Mouse (Mus musculus): Measurements from ENCODE around the gene Vps37b. TPM values are rescaled to one million over a fixed set of nuclear protein-coding genes. Genes with fewer than 3 reads are reported as not detected.

Gene Vps37b
- polyA plus RNA-seq, 1 experiment: 22.6 TPM

DNA sequence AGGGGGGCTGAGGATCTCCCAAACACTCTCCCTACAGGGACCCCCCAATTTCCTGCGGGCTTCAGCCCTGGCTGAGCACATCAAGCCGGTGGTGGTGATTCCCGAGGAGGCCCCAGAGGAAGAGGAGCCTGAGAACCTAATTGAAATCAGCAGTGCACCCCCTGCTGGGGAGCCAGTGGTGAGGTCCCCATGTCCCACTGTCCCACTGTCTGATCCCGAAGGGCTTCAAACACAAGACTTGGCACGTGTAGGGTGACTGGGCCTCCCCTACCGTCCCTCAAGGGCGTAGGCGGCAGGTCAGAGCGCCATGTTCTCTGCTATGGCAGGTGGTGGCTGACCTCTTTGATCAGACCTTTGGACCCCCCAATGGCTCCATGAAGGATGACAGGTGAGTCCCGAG is 35.9 kb downstream of the Vps37b start:
- Histone ChIP-seq H3K27ac (ENCODE audit: insufficient read depth, low read depth, low read length) (no peak overlapping the region), H3K4me1 (ENCODE audit: control insufficient read depth, insufficient read depth, low read length) (no peaks in the 10 kb centered on the region), H3K4me3 (ENCODE audit: insufficient read depth, low read depth, low read length) (no peak overlapping the region), H3K27me3 (replicated peaks; ENCODE audit: control insufficient read depth, insufficient read depth, low read length) (no peaks in the 10 kb centered on the region), H3K36me3 (ENCODE audit: control insufficient read depth, insufficient read depth, low read length) (no peaks in the 10 kb centered on the region)
- WGBS: 72% methylated on average over 10 of the region's 10 CpGs
- TF ChIP-seq CTCF (conservative IDR thresholded peaks at IDR 0.05; ENCODE audit: insufficient read depth, insufficient read length, low read depth, low read length) (no peak), POLR2A (IDR thresholded peaks at IDR 0.05; ENCODE audit: low read depth, low read length) (no peak)
- DNase-seq: peak; percentile 30

DNA sequence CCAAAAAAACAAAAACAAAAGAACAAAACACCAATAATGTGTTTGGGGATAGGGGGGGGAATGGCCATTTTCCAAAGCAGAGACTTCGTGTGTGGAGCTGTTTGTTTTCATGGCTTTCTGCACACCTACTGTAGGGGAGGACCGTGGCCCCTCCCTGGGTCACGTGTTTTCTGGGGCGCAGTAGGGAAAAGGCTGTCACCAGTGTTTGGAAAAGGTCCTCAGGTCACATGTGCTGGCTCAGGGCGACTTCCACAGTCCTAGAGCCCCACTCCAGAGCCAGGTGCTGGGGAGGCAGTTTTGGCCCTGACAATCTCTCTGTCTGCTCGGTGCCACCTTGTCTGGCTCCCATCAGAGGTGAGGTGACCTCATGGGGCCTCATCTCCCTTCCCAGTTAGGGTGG is 36.7 kb downstream of the Vps37b start:
- DNase-seq: no peak
- Histone ChIP-seq H3K36me3 (ENCODE audit: control insufficient read depth, insufficient read depth, low read length) (no peaks in the 10 kb centered on the region), H3K4me1 (ENCODE audit: control insufficient read depth, insufficient read depth, low read length) (no peaks in the 10 kb centered on the region), H3K27ac (ENCODE audit: insufficient read depth, low read depth, low read length) (no peak overlapping the region), H3K27me3 (replicated peaks; ENCODE audit: control insufficient read depth, insufficient read depth, low read length) (no peaks in the 10 kb centered on the region), H3K4me3 (ENCODE audit: insufficient read depth, low read depth, low read length) (no peak overlapping the region)
- WGBS: 62% methylated on average over 6 of the region's 6 CpGs
- TF ChIP-seq CTCF (conservative IDR thresholded peaks at IDR 0.05; ENCODE audit: insufficient read depth, insufficient read length, low read depth, low read length) (no peak), POLR2A (IDR thresholded peaks at IDR 0.05; ENCODE audit: low read depth, low read length) (no peak)

- Histone ChIP-seq H3K27ac (ENCODE audit: insufficient read depth, low read depth, low read length) (no peak overlapping the region), H3K4me1 (ENCODE audit: control insufficient read depth, insufficient read depth, low read length) (no peaks in the 10 kb centered on the region), H3K36me3 (ENCODE audit: control insufficient read depth, insufficient read depth, low read length) (no peaks in the 10 kb centered on the region), H3K4me3 (ENCODE audit: insufficient read depth, low read depth, low read length) (no peak overlapping the region), H3K27me3 (replicated peaks; ENCODE audit: control insufficient read depth, insufficient read depth, low read length) (no peaks in the 10 kb centered on the region)
- TF ChIP-seq CTCF (conservative IDR thresholded peaks at IDR 0.05; ENCODE audit: insufficient read depth, insufficient read length, low read depth, low read length) (no peak), POLR2A (IDR thresholded peaks at IDR 0.05; ENCODE audit: low read depth, low read length) (no peak)
- DNase-seq: no peak
- WGBS: 96% methylated on average over 7 of the region's 7 CpGs
Observed at GRCm38 (mm10) chr5:123994468-123994867, 37.6 kb downstream of the Vps37b start.

GRCm38 (mm10) chr5:123993263-123994036 is 38.6 kb downstream of the Vps37b start:
- Histone ChIP-seq H3K27ac (ENCODE audit: insufficient read depth, low read depth, low read length) (no peak overlapping the region), H3K27me3 (replicated peaks; ENCODE audit: control insufficient read depth, insufficient read depth, low read length) (no peaks in the 10 kb centered on the region), H3K4me1 (ENCODE audit: control insufficient read depth, insufficient read depth, low read length) (peaks cover 7% of the 10 kb centered on the region; the same call in 1 of the 2 replicates), H3K36me3 (ENCODE audit: control insufficient read depth, insufficient read depth, low read length) (no peaks in the 10 kb centered on the region), H3K4me3 (ENCODE audit: insufficient read depth, low read depth, low read length) (no peak overlapping the region)
- WGBS: 75% methylated on average over 7 of the region's 7 CpGs
- no peak for DNase-seq
- TF ChIP-seq POLR2A (IDR thresholded peaks at IDR 0.05; ENCODE audit: low read depth, low read length): no peak
- no peak for TF ChIP-seq CTCF (conservative IDR thresholded peaks at IDR 0.05; ENCODE audit: insufficient read depth, insufficient read length, low read depth, low read length)

- H3K4me3 ChIP-seq (ENCODE audit: insufficient read depth, low read depth, low read length): no peak overlapping the region
- peaks cover 7% of the 10 kb centered on the region; the same call in 1 of the 2 replicates for H3K4me1 ChIP-seq (ENCODE audit: control insufficient read depth, insufficient read depth, low read length)
- TF ChIP-seq POLR2A (IDR thresholded peaks at IDR 0.05; ENCODE audit: low read depth, low read length) (no peak), CTCF (conservative IDR thresholded peaks at IDR 0.05; ENCODE audit: insufficient read depth, insufficient read length, low read depth, low read length) (peak; percentile 92)
- H3K27me3 ChIP-seq (replicated peaks; ENCODE audit: control insufficient read depth, insufficient read depth, low read length): no peaks in the 10 kb centered on the region
- H3K36me3 ChIP-seq (ENCODE audit: control insufficient read depth, insufficient read depth, low read length): no peaks in the 10 kb centered on the region
- peak; percentile 90 for DNase-seq
- H3K27ac ChIP-seq (ENCODE audit: insufficient read depth, low read depth, low read length): peak overlapping the region; percentile 12
- 36% methylated on average over 5 of the region's 5 CpGs for WGBS
Observed at GRCm38 (mm10) chr5:123992794-123993193, 39.3 kb downstream of the Vps37b start.

DNA sequence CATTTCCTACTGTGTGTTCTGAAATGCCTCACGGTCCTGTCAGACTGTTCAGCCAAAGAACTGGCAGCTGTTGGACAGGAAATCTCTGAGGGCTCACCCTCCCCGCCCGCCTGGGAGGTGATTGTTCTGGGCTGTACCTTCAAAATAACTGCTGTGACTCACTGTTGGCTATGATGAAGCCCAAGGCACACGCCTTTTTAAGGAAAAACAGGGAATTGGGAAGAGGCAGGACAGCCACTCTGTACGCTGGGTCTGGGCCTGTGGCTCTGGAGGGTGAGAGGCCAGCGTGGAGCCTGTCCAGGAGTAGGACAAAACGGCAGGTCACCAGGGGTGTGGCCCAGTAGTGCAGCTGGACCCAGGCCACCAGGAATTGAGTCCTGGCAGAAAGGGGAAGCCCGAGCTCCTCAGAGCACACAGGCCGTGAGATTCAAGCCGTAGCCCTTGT is 39.9 kb downstream of the Vps37b start:
- peak; percentile 82 for DNase-seq
- WGBS: 56% methylated on average over 10 of the region's 10 CpGs
- TF ChIP-seq CTCF (conservative IDR thresholded peaks at IDR 0.05; ENCODE audit: insufficient read depth, insufficient read length, low read depth, low read length) (no peak), POLR2A (IDR thresholded peaks at IDR 0.05; ENCODE audit: low read depth, low read length) (no peak)
- no peaks in the 10 kb centered on the region for H3K27me3 ChIP-seq (replicated peaks; ENCODE audit: control insufficient read depth, insufficient read depth, low read length)
- H3K4me1 ChIP-seq (ENCODE audit: control insufficient read depth, insufficient read depth, low read length): peaks cover 7% of the 10 kb centered on the region; the same call in 1 of the 2 replicates
- H3K36me3 ChIP-seq (ENCODE audit: control insufficient read depth, insufficient read depth, low read length): no peaks in the 10 kb centered on the region
- peak overlapping the region; percentile 77 for H3K27ac ChIP-seq (ENCODE audit: insufficient read depth, low read depth, low read length)
- H3K4me3 ChIP-seq (ENCODE audit: insufficient read depth, low read depth, low read length): no peak overlapping the region

DNA sequence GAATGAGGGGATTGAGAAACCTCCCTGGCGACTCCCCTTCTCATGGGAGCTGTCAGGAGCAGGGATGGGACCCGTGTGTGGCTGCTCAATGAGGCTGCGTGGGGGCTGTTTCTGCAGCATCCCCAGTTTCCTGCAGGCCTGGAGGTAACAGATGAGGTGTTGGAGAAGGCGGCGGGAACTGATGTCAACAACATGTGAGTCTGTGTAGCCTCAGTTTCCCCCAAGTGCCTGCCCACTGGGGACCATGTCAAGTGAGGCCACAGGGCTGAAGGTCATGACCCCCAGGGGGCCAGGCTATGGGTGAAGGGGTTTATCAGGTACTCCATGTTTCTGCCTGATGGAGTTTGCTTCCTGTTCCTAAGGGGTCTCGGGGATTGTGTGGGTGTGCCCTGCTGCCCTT is 40.7 kb downstream of the Vps37b start:
- peaks cover 7% of the 10 kb centered on the region; the same call in 1 of the 2 replicates for H3K4me1 ChIP-seq (ENCODE audit: control insufficient read depth, insufficient read depth, low read length)
- 75% methylated on average over 6 of the region's 6 CpGs for WGBS
- no peak for DNase-seq
- no peak overlapping the region for H3K4me3 ChIP-seq (ENCODE audit: insufficient read depth, low read depth, low read length)
- H3K27me3 ChIP-seq (replicated peaks; ENCODE audit: control insufficient read depth, insufficient read depth, low read length): no peaks in the 10 kb centered on the region
- H3K27ac ChIP-seq (ENCODE audit: insufficient read depth, low read depth, low read length): no peak overlapping the region
- H3K36me3 ChIP-seq (ENCODE audit: control insufficient read depth, insufficient read depth, low read length): no peaks in the 10 kb centered on the region
- TF ChIP-seq POLR2A (IDR thresholded peaks at IDR 0.05; ENCODE audit: low read depth, low read length): no peak
- no peak for TF ChIP-seq CTCF (conservative IDR thresholded peaks at IDR 0.05; ENCODE audit: insufficient read depth, insufficient read length, low read depth, low read length)

Measured in kidney, adult 2 months (tissue).